Mouse (Mus musculus): Measurements from ENCODE around the gene Stra6.

Gene Stra6

DNA sequence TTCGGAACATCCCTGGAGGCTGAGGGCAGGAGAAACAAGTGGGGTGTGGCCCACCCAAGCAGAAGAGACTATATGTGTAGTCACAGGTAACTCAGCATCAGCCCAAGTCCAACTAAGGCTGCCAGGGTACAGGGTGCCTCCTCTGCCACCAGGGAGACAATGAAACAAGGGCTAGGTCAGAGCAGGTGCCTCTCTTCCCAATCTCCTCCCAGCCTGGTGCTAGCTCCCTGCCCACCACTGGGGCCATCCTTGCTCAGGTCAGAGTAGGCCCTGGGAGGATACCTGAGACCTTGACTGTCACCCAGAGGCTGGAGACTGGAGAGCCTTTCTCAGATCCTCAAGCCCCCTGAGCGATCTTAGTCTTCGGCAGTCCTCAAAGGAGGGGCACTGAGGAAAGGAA is 98.6 kb downstream of the Stra6 start:
- no peak for DNase-seq (ENCODE audit: extremely low read depth, insufficient read length, low spot score)

DNA sequence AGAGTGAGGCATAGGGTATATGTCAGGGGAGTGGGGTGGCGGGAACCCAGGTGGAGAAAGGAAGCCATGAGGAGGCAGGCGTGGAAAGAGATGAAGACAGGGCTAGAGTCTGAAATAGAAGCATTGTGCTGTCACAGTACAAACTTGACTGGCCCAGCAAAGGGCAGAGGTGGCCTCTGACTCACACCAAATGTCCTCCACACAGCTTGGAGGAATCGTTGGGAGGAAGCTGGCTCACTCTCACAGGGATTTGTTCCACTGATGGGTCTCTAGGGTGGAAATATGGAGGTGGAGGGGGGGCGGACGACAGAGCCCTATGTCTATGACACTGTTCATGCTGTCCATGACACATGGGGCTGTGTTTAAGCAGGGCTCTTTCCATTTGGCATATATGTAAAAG is 99.6 kb downstream of the Stra6 start:
- DNase-seq (ENCODE audit: extremely low read depth, insufficient read length, low spot score), result no peak

DNA sequence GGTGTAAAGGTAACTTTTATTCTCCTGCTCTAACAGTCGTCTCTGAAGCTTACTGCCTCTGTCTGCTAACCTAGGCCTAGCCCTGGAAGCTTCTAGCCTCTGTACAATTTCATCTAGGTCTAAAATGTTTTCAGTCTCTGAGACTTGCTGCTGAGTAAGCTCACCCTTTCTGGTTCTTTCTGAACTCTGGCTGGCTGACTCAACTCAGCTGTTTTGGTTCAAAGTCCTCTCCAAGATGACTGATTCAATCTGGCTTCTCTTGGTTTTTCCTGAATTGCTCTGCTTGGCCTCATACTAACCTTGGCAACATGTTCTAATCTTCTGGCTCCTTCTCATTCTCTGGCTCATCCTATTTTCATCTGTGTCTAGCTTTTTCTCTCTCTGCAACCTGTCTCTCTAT is 102.2 kb downstream of the Stra6 start:
- no peak for DNase-seq (ENCODE audit: extremely low read depth, insufficient read length, low spot score)

DNA sequence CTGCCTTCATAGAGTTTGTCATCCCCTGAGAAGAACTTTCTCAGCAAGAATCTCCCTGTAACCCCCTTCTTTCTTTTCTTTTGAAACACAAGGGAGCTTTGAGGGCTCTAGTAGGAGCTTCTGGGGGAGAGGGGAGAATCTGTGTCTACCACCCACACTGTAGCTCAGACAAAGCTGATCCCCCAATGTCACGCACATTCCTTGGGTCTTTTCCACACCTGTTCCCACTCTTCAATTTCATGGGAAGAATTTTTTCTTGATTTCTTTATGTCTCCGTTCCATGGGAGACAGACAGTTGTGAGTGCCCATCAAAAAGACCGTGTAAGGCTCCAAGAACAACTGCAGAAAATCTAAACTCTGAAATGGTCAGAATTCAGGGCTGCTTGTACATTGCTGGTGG is 105.3 kb downstream of the Stra6 start:
- DNase-seq (ENCODE audit: extremely low read depth, insufficient read length, low spot score), result no peak

DNA sequence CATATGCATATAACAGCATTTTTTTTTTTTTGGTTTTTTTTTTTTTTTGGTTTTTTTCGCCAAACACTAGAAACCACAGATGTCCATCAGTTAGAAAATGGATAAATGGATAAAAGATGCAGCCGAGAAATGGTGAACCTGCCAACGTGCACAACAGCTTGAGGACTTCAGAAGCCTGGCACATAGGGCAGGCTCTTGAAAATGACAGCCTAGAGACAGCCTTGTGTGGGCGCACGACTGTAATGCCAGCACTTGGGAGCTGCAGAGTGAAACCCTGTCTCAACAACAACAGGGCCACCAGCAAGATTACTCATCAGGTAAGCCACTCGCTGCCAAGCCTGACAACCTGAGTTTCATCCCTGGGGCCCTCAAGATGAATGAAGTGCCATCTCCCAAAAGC is 105.8 kb downstream of the Stra6 start:
- no peak for DNase-seq (ENCODE audit: extremely low read depth, insufficient read length, low spot score)

DNA sequence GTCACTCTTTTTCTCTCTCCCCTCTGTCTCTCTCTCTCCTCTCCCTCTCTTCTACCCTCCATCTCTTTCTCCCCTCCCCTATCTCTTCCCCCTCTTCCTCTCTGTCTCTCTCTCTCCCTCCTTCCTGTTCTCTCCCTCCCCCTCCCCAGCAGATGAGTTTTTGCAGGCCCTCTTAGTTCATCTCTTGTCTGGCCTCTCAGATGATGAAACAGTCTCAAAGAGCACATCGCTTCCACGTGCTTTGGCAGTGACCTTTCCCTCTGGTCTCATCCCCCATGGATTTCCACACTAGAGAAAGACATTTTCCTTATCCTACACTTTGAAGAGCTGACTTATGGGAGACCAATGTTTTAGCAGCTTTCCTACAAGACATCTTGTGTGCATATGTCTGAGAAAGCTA is 109.3 kb downstream of the Stra6 start:
- DNase-seq (ENCODE audit: extremely low read depth, insufficient read length, low spot score), result no peak

DNA sequence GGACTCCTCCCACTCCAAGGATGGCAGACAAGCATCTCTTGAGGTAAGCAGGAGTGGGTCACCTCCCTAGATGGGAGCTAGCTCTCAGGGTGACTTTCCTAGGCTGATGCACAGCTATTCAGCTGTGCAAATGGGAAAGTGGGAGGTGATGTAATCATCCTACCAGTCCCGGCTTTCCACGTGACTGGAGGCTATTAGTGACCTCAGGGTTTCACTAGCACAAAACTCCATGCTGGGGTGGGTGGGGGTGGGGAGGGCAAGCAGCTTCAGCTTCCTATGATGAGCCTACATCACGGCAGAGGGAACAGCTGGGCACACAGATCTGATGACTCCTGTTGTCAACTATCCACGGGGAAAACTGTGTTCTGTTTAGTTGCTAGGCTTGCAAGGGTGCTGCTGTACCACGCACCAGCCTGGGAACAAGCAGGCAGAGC is 111.2 kb downstream of the Stra6 start:
- DNase-seq (ENCODE audit: extremely low read depth, insufficient read length, low spot score), result no peak

DNA sequence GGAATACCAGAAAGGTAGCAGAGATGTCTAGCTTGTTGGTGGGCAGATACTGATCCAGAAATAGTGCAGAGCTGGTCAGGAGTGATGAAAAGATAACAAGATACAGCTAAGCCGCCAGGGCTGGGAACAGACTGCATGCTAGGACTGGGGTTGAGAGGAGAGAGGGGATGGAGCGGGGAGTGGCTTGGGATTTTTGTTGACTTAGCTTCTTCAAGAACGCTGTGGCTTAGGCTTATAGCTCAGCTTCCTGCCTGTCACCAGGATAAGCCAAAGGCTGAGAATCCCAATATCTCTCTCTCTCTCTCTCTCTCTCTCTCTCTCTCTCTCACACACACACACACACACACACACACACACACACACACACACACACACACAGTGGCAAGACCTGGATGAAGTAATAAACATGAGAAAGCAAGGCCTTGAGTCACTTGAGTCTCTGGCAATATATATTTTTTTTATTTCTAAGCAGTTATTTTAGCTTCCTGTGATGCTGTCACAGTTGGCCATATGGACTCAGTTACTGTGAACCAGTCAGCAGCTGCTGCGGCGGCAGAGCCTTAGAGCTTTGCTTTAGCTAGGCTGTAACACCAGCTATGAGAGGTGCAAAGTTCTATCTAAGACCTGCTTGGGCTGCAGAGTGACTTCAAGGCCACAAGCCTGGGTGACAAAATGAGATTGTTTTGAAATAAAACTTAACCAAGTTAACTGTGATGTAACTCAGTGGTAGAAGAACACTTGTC is 112.3 kb downstream of the Stra6 start:
- no peak for DNase-seq (ENCODE audit: extremely low read depth, insufficient read length, low spot score)

DNA sequence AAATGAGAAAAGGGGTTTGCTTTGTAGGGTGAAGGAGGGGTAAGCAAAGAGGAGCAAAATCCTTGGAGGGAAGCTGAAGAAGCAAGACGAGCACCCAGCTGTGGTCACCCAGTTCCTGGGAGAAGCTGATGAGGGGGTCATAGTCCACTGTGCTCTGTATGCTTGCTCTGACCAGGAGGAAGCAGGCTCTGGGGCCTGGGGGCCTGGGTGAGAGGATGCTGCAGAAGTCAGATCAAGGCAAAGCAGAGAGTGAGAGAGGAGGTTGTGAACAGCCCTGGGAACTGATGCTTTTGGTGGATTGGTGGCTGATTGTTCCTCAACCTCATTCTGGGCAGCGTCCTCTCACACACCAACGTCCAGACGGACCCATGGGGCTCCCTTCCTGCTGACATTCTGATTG is 113.6 kb downstream of the Stra6 start:
- no peak for DNase-seq (ENCODE audit: extremely low read depth, insufficient read length, low spot score)

DNA sequence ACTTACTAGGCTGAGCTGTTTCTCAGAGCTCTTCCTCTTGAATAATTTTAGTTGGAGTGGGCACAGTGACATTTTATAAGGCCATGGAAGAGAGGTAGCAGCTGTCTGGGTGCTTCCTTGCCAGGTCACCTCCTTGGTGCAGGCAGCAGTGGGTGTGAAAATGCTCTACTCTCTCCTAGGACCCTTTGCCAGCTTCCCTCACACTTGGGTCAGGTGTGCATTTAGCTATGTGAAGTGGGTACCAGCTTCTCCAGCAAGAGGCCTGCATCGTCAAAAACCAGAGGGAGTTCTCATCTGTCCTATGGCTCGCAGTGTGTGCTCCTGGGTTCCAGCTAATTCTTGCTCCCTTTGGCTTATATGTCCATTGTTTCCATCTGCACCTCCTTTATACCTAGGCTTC is 115.8 kb downstream of the Stra6 start:
- DNase-seq (ENCODE audit: extremely low read depth, insufficient read length, low spot score), result no peak

DNA sequence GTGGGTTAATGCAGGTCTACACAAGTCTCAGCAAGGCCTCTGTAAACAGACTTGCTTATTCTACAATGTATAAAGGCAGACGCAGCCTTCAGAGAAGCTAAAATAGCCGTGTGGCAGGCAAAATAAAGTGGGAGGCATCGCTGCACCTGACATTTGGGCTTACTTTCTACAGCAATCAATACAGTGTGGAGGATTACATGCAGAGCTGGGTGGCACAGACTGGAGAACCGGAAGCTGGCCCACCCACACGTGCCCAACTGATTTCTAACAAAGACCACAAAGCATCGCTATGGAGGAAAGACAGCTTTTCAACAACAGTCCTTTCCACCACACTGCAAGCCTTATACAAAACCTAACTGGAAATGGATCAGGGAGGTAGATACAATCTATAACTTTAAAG is 120.9 kb downstream of the Stra6 start:
- no peak for DNase-seq (ENCODE audit: extremely low read depth, insufficient read length, low spot score)

DNA sequence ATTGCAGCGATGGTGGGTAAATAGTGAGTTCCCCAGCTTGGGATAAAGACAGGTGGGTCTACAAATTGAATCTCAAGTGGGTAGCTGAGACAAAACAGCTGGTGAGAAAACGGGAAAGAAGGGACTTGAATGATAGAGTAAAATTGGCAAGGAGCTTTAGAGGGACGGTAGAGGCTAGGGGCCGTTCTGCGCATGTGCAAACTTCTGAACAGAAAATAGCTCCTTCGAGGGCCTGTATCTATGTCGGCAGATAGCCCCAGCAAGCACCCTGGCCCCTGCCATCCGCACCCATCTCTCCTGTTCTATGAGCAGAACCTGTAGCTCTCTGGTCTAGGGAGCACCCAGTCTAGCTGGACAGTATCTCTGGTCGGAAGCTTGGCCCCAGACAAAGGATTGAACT is 130.6 kb downstream of the Stra6 start:
- DNase-seq (ENCODE audit: extremely low read depth, insufficient read length, low spot score), result no peak

DNA sequence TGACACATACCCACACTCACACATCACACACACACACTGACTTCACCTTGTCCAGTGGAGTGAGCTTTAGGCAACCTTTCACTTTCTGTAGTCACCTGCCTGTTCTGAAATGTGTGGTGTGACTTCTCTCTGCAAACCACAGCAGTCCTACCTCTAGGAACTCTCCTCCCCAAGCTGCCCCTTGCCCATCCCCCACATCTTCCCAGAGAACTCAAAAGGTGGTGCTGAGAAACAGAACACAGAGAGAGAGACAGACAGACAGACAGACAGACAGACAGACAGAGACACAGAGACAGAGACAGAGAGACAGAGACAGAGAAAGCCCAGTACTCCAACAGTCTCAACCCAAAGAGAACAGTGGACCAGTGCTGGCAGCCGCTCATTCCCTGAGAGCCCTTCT is 132.1 kb downstream of the Stra6 start:
- no peak for DNase-seq (ENCODE audit: extremely low read depth, insufficient read length, low spot score)

DNA sequence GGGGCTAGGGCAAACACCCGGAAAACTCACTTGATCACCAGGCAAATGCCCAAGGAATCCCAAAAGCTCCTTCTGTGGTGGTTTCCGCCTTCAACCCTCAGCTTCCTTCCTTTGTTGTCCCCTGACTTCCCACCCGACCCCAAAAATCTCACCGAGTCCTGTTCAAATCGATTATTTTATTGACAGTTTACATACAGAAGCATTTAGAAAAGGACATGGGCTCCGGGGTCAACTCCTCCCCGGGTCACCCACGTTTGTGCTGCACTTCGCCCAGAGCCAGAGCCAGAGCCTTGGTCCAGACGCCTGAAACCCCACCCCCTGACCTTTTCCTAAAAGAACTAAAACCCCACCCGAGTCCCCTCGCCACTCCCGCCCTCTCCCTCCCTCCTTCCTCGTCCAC is 132.6 kb downstream of the Stra6 start:
- DNase-seq (ENCODE audit: extremely low read depth, insufficient read length, low spot score), result no peak

DNA sequence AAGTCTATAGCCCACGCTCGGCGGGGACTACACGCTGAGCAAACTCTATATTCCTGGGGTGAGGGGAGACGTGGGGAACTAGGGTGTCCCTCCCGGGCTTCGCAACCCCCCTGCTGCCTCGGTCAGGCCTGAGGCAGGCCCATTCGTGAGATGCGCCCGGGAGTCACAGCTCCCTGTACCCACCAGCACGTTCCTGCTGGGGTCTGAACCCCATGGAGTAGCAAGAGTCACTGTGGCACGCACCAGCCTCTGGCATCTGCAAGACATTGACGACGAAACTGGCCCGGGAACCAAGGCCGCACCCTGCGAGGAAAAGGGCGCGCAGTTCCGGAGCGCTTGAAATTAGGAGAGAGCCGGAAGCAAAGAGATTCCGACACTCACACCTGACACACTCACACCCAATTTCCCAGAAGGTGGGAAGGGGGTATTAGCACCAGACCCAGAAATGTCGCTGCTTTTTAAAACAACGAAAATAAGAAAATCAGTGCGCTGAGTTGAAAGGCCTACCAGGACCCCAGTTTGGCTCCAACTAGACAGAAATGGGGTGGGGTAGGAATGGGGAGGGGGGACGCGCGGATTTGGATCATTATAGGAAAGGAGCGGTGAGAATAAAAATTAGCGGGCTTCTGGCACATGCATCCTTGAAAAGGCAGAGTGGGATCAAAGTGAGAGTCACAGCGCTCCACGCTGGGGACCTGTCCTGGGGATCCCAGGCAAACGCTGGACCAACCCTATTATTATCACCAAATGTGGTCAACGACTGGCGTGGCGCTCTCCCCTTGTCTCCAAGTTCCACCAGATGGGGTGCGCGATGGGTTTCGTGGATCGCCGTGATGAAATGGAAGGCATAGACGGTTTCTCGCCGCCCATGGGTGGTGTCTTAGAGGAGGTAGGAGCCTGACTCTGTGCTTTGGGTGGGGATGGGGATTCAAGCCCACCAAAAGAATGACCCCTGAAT is 133.3 kb downstream of the Stra6 start:
- no peak for DNase-seq (ENCODE audit: extremely low read depth, insufficient read length, low spot score)

DNA sequence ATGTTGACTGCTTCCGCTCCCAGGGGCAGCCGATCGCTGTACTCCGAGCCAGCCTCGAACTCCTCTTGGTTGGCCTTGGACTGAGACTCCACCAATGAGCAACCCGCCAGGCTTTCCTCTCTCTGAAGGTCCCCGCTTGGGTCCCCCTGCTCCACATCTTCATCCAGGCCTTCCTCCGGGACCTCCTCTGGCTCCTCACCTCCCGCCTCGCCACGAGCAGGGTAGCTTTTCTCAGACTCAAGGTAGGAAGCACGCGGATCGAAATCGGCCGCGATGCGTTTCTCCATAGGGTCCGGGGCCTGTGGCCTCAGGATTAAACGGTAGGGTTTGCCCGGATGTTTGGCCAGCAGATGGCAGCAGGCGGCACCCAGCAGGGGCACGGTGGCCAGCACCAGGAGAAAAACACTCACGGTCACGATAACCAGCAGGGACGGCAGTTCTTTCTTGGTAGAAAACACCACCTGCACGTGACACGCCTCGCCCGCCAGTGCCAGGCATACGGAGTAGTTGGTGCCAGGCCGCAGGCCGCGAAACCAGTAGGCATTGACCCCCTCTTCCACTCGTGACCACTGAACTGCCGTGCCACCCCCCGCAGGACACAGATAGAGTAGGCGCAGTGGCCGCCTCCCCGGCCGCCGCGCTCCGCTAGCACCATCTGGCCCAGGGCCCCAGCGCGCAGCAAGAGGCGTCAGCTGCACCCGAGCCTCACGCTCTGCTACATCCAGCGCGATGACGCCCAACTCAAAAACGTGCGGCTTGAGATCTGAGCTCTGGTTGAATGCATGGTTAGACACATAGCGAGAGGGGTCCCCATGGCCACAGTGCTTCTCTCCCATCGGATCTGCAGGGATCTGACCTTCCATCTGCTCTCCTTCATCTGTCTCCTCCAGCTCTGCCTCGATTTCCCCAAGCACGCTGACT is 134.5 kb downstream of the Stra6 start:
- no peak for DNase-seq (ENCODE audit: extremely low read depth, insufficient read length, low spot score)

DNA sequence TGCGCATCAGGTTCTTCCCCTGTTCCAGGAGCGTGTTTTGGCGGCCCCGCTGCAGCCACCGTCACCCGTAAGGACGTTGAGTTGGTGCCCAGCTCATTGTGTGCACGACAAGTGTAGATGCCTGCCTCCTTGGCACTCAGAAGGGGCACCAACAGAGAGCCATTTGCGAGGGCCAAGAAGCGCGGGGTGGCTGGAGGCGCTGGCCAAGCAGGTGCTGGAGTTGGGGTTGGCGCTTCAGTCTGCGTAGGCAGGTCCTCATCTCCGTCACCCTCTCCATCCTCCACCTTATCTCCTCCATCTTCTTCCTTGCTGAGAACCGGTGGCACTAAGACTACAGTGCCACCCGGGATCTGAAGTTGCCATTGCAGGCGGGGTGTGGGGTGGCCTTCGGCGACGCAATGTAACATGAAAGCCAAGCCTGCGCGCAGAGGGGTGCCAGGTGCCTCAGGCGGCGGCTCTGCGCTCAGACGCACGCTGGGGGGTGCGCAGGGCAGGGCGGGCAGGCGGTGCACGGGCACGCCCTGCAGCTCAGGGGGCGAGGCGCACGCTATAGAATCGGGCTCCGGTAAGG is 135.3 kb downstream of the Stra6 start:
- DNase-seq (ENCODE audit: extremely low read depth, insufficient read length, low spot score), result no peak

DNA sequence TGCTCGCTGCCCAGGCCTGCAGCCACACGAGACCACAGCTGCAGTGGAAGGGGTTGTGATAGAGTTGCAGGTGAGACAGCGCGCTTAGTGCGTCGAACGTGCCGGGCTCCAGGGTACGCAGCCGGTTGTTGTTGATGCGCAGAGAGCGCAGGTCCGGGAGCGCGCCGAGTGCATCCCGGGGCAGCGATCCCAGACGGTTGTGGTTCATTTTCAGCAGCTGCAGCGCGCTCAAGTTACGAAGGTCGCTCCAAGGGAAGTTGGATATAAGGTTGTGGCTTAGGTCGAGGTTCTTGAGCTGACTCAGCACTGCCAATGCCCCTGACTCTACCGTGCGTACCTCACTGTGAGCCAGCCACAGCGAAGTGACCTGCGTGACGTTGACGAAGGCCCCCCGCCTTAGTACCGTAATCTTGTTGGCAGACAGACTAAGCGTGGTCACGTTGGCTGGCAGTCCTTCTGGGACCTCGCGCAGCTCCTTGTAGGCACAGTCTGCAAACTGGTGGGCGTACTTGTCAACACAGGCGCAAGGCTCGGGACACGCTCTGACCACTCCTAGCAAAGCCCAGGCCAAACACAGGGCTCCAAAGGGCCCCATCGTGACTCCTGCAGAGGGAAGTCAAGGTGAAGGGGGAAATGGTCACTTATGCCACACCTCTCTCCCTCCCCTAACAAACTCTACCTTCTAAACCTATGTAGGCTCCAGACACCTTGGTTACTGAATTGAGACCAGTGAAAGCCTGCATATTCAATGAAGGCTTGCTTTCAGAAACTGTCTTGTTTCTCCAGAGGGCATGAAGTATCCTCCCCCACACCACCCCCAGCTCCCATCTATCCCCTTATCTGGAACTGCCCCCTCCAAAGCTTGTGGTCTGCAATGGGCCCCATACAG is 136.0 kb downstream of the Stra6 start:
- DNase-seq (ENCODE audit: extremely low read depth, insufficient read length, low spot score), result no peak

DNA sequence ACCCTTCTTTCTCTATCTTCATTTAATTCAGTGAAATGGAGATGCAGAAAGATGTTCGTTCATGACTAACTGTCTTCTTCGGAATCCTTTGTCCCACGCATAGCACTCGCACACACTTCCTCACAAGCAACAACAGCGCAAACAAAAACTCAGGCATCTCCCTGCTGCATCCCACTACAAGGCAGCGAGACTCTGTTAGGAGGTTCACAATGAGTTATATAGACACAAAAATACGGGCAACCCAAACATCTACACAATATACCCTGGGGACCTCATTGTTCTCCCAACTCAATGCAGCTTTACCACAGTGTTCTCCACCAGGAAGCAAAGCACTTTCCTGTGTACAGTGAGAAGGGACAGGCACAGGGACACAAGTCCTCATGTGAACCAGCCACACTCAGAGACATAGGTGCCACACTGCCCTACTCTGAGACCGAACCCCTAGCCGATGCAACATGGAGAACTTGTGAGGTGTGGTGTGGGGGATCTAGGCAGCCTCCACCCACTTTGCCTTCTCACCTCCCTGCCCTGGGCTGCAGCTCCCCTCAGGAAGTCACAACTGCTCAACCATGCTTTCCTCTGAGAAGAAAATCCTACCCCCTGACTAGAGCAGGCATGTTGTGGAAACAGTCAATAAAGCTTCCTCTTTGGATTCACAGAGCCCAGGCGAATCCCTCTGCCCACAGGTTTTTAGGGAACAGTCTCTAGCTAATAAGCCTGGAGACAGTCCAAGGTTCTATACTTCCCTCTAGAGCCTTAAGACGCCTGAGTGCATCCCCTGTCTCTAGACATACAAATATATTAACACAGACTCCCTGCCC is 136.9 kb downstream of the Stra6 start:
- no peak for DNase-seq (ENCODE audit: extremely low read depth, insufficient read length, low spot score)

Data from 3134 (cell line).